Mouse (Mus musculus) stomach, postnatal 0 days (tissue): ENCODE results near the gene Gcfc2. TPM values are rescaled to one million over a fixed set of nuclear protein-coding genes. Genes with fewer than 3 reads are reported as not detected.

ENCODE experiments used
- ATAC-seq: fragments of 200-750 bp; cut with Nextera tagmentation; 2 replicates; pipeline ENCODE4 v1.8.0; 2017; ENCODE audit not compliant: low FRiP score, low TSS enrichment
- DNase-seq: peaks from one replicate; pipeline ENCODE4 v3.0.0-alpha.2; 2016; ENCODE audit warnings: low spot score
- H3K27ac ChIP-seq: fragments of 300-500 bp; sonication (generic); replicated peaks from 2 replicates; pipeline ENCODE4 v1.5.1; 2014; ENCODE audit warnings: mild to moderate bottlenecking, control low read depth
- H3K27me3 ChIP-seq: fragments of 300-500 bp; sonication (generic); 2 replicates; pipeline ENCODE4 v1.6.1; 2014; ENCODE audit warnings: low read length; ENCODE audit not compliant: control insufficient read depth, insufficient read depth
- H3K36me3 ChIP-seq: fragments of 300-500 bp; sonication (generic); 2 replicates; pipeline ENCODE4 v1.6.1; 2014; ENCODE audit warnings: low read length, mixed read lengths; ENCODE audit not compliant: control insufficient read depth, insufficient read depth
- H3K4me1 ChIP-seq: fragments of 300-500 bp; sonication (generic); replicated peaks from 2 replicates; pipeline ENCODE4 v1.6.1; 2014; ENCODE audit warnings: antibody characterized with exemption; ENCODE audit not compliant: control insufficient read depth, insufficient read depth
- H3K4me2 ChIP-seq: fragments of 300-500 bp; sonication (generic); replicated peaks from 2 replicates; pipeline ENCODE4 v1.6.1; 2014; ENCODE audit warnings: low read depth, mild to moderate bottlenecking, control low read depth, moderate library complexity
- H3K4me3 ChIP-seq: fragments of 300-500 bp; sonication (generic); 2 replicates; pipeline ENCODE4 v1.5.1; 2014; ENCODE audit warnings: low read depth, low read length, control low read depth
- H3K9ac ChIP-seq: fragments of 300-500 bp; sonication (generic); 2 replicates; pipeline ENCODE4 v1.6.1; 2014; ENCODE audit warnings: mild to moderate bottlenecking, low read length, control low read depth, mixed read lengths
- H3K9me3 ChIP-seq: fragments of 300-500 bp; sonication (generic); 2 replicates; pipeline ENCODE4 v1.6.1; 2016; ENCODE audit warnings: low read length; ENCODE audit not compliant: control insufficient read depth
- CTCF ChIP-seq: IDR thresholded peaks from 2 replicates; pipeline ENCODE4 v1.5.1; 2016; ENCODE audit warnings: antibody characterized with exemption, low read depth, mild to moderate bottlenecking, moderate library complexity
- EP300 ChIP-seq: optimal IDR thresholded peaks from 2 replicates; pipeline ENCODE3; 2016; ENCODE audit warnings: antibody characterized with exemption
- WGBS: fragments of 180-500 bp; shearing (Covaris S2); extraction: QIAGEN DNeasy Blood & Tissue Kit; methylation state at CpG from one replicate; pipeline ENCODE4 v1.1.7; 2014; 5-methylcytosine and 5-hydroxymethylcytosine counted together
- polyA plus RNA-seq: library from polyadenylated mRNA; unstranded; fragments of >200 nt; fragmentation: Nextera tagmentation; extraction: Ambion mirVana; gene quantifications from 2 replicates; pipeline ENCODE4 v1.2.1, GENCODE M21; 2015

Gene Gcfc2
- polyA plus RNA-seq, 1 experiment from 2014 or later: 3.7 TPM

- Histone ChIP-seq H3K36me3 (peaks cover 17% of the 10 kb centered on the region), H3K9ac (no peak overlapping the region), H3K4me2 (no peak overlapping the region), H3K27me3 (no peaks in the 10 kb centered on the region), H3K9me3 (no peaks in the 10 kb centered on the region), H3K4me1 (no peaks in the 10 kb centered on the region), H3K4me3 (no peak overlapping the region), H3K27ac (no peak overlapping the region)
- DNase-seq (no peak), ATAC-seq (no peak)
- 95% methylated on average over 6 of the region's 6 CpGs for WGBS
- TF ChIP-seq CTCF (no peak), EP300 (no peak)
Measured at GRCm38 (mm10) chr6:81946906-81947305, 23.4 kb downstream of the Gcfc2 start.

DNA sequence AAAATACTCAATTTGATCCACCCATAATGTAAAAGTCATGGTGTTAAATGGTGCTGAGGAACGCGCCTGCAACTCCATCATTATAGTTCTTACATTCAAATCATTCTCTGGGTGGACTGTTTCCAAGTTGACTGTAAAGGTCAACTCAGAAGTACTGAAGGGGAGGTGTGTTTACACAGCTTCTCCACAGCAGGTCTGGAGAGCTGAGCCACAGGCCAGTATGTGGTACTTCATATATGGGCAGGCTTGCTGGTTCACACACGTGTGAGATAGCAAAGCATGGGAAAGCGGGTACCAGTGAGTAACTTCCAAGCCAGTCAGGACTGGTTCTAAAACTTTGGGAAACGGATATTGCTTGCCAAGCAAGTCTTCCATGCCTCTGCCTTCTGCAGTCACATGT is 31.7 kb downstream of the Gcfc2 start:
- 77% methylated on average over 5 of the region's 5 CpGs for WGBS
- H3K4me2 ChIP-seq: no peak overlapping the region
- no peaks in the 10 kb centered on the region for H3K9me3 ChIP-seq
- H3K4me1 ChIP-seq: no peaks in the 10 kb centered on the region
- ATAC-seq: no peak
- TF ChIP-seq CTCF (no peak), EP300 (no peak)
- no peak overlapping the region for H3K4me3 ChIP-seq
- H3K27me3 ChIP-seq: no peaks in the 10 kb centered on the region
- H3K27ac ChIP-seq: no peak overlapping the region
- no peak for DNase-seq
- peaks cover 8% of the 10 kb centered on the region for H3K36me3 ChIP-seq
- no peak overlapping the region for H3K9ac ChIP-seq

DNA sequence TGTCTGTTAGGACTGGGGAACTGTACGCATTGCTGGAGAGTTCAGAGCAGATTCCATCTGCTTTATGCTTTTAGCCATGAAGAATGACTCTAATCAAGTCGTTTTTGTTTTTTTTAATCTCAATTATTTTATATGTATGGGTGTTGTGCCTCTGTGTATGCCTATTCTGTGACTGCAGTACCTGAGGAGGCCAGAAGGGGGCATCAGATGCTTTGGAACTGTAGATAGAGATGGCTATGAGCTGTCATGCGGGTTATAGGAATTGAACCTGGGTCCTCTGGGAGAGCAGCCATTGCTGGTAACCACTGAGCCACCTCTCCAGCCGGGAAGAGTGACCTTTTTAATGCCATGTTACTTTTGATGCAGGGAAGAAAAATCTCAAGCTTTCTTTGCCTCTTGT is 32.9 kb downstream of the Gcfc2 start:
- no peaks in the 10 kb centered on the region for H3K9me3 ChIP-seq
- no peak overlapping the region for H3K4me2 ChIP-seq
- no peak overlapping the region for H3K27ac ChIP-seq
- 90% methylated on average over 4 of the region's 4 CpGs for WGBS
- no peaks in the 10 kb centered on the region for H3K4me1 ChIP-seq
- ATAC-seq (no peak), DNase-seq (no peak)
- no peak overlapping the region for H3K4me3 ChIP-seq
- no peaks in the 10 kb centered on the region for H3K27me3 ChIP-seq
- no peak overlapping the region for H3K9ac ChIP-seq
- TF ChIP-seq EP300 (no peak), CTCF (peak; percentile 57)
- peaks cover 9% of the 10 kb centered on the region for H3K36me3 ChIP-seq

GRCm38 (mm10) chr6:81957992-81958391 is 34.5 kb downstream of the Gcfc2 start:
- no peak overlapping the region for H3K9ac ChIP-seq
- DNase-seq (peak; percentile 27), ATAC-seq (no peak)
- WGBS: 75% methylated on average over 11 of the region's 11 CpGs
- H3K27ac ChIP-seq: no peak overlapping the region
- H3K36me3 ChIP-seq: peaks cover 9% of the 10 kb centered on the region
- no peak overlapping the region for H3K4me3 ChIP-seq
- H3K27me3 ChIP-seq: no peaks in the 10 kb centered on the region
- TF ChIP-seq CTCF: no peak
- no peak for TF ChIP-seq EP300
- H3K9me3 ChIP-seq: no peaks in the 10 kb centered on the region
- H3K4me1 ChIP-seq: no peaks in the 10 kb centered on the region
- no peak overlapping the region for H3K4me2 ChIP-seq

GRCm38 (mm10) chr6:81959866-81960265 is 36.4 kb downstream of the Gcfc2 start:
- DNase-seq: no peak
- Histone ChIP-seq H3K36me3 (peaks cover 9% of the 10 kb centered on the region), H3K4me3 (no peak overlapping the region), H3K4me2 (no peak overlapping the region), H3K4me1 (no peaks in the 10 kb centered on the region), H3K27ac (no peak overlapping the region), H3K9me3 (no peaks in the 10 kb centered on the region), H3K27me3 (no peaks in the 10 kb centered on the region), H3K9ac (no peak overlapping the region)
- no peak for ATAC-seq
- 87% methylated on average over 8 of the region's 8 CpGs for WGBS
- TF ChIP-seq CTCF (no peak), EP300 (no peak)

DNA sequence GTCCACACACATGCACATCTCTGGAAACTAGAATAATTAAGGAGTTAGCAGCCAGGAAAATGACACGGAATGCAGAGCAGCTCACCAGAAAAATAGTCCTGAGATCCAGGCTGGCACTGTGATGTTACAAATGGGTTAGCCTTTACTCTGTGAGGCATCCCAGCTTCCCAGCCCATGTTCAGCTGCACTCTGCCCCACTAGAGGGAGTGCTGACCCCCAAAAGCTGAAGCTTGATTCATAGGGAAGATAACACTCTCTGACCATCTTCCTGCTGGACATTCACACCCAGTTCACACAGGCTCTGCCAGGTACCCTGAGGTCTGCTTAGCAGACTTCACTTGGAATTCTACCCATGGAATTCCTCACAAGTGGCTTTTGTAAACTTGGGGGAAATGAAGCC is 36.8 kb downstream of the Gcfc2 start:
- 86% methylated on average over 1 of the region's 1 CpGs for WGBS
- ATAC-seq: no peak
- H3K4me3 ChIP-seq: no peak overlapping the region

More for the DNA sequence above, 36.8 kb downstream of the Gcfc2 start:
- Histone ChIP-seq H3K9ac (no peak overlapping the region), H3K36me3 (peaks cover 9% of the 10 kb centered on the region), H3K4me1 (no peaks in the 10 kb centered on the region), H3K9me3 (no peaks in the 10 kb centered on the region), H3K27ac (no peak overlapping the region), H3K27me3 (no peaks in the 10 kb centered on the region), H3K4me2 (no peak overlapping the region)
- no peak for TF ChIP-seq EP300
- peak; percentile 50 for TF ChIP-seq CTCF
- DNase-seq: no peak
